Mouse (Mus musculus) Patski (cell line): ENCODE data around the gene Spock2. TPM values are rescaled to one million over a fixed set of nuclear protein-coding genes. Genes with fewer than 3 reads are reported as not detected.
"Not testable (repeated sequence)": the region's sequence is repeated elsewhere in the genome, so short reads cannot be mapped to it uniquely, and the experiment has no call there.

Experiments
- ATAC-seq: fragments of 100-300 bp; one replicate; pipeline ENCODE4 v1.8.0; 2021
- CTCF ChIA-PET: fragments of 350-600 bp; sonication (Branson Sonifier 250); formaldehyde crosslinking; loops from one replicate; lab custom pipeline; 2022; ENCODE audit warnings: inconsistent platforms; lab: Charles Lee
- POLR2A ChIA-PET: fragments of 350-600 bp; sonication (Branson Sonifier 250); formaldehyde crosslinking; loops from one replicate; lab custom pipeline; 2022; ENCODE audit warnings: antibody characterized with exemption, inconsistent platforms; lab: Charles Lee
- DNase-seq: peaks from one replicate; pipeline ENCODE4 v3.0.0-alpha.2; 2011; ENCODE audit warnings: low read depth, low spot score
- H3K27me3 ChIP-seq: fragments of 371-371 bp; one replicate; pipeline ENCODE4 v1.5.1; 2021
- CTCF ChIP-seq: fragments of 100-300 bp; IDR thresholded peaks from one replicate; pipeline ENCODE4 v1.5.1; 2021
- in situ Hi-C: fragments of 300-500 bp; cut with MboI; formaldehyde crosslinking; loops from 3 replicates; pipeline ENCODE4 v1.11.1; 2018; ENCODE audit warnings: low pct_unique_long_range_greater_than_20kb, mixed read lengths
- polyA plus RNA-seq: library from polyadenylated mRNA; unstranded; gene quantifications from one replicate; pipeline ENCODE4 v1.2.3, GENCODE M21; 2021

The Spock2 gene
- polyA plus RNA-seq, 1 experiment from 2014 or later = 0.08 TPM

- ATAC-seq = no peak
- CTCF ChIA-PET = no interaction called here
- in situ Hi-C loops = no loop called here
- no peak for TF ChIP-seq CTCF
- no peak for DNase-seq
- no peaks in the 10 kb centered on the region for H3K27me3 ChIP-seq
- POLR2A ChIA-PET = no interaction called here
These were observed 35.7 kb downstream of the Spock2 start for GRCm38 (mm10) chr10:60141656-60142160.

- DNase-seq, in situ Hi-C loops, ATAC-seq, H3K27me3 ChIP-seq, POLR2A ChIA-PET: not testable (repeated sequence)
- CTCF ChIA-PET = interaction anchor here (0.8 to 3.0 kb wide), 7 partner anchors 12 to 97 kb away, joined by 3 to 33 read pairs (median 4); no protein-coding TSS in a partner anchor
These were observed 41.6 kb downstream of the Spock2 start for GRCm38 (mm10) chr10:60147510-60148047.

- POLR2A ChIA-PET = no interaction called here
- TF ChIP-seq CTCF = peak; percentile 95
- CTCF ChIA-PET = interaction anchor here (0.6 to 3.0 kb wide), 10 partner anchors 13 to 97 kb away, joined by 3 to 33 read pairs (median 4); no protein-coding TSS in a partner anchor
- ATAC-seq (no peak), DNase-seq (no peak)
- in situ Hi-C loops = no loop called here
- H3K27me3 ChIP-seq = peaks cover 2% of the 10 kb centered on the region
These were observed 42.1 kb downstream of the Spock2 start for GRCm38 (mm10) chr10:60148087-60148486.

- ChIA-PET POLR2A (interaction anchor here (1.0 kb wide), 1 partner anchor 13 kb away, joined by 3 read pairs; no protein-coding TSS in a partner anchor), CTCF (no interaction called here)
- H3K27me3 ChIP-seq = peaks cover 5% of the 10 kb centered on the region
- no peak for DNase-seq
- ATAC-seq = no peak
- in situ Hi-C loops = no loop called here
- no peak for TF ChIP-seq CTCF
These were observed 45.2 kb downstream of the Spock2 start for GRCm38 (mm10) chr10:60151107-60151663.

- H3K27me3 ChIP-seq = peaks cover 5% of the 10 kb centered on the region
- in situ Hi-C loops = loop anchor here (5.0 kb wide), 1 partner anchor 81 kb away; no protein-coding TSS in a partner anchor
- ChIA-PET CTCF (no interaction called here), POLR2A (no interaction called here)
- ATAC-seq (no peak), DNase-seq (no peak)
- TF ChIP-seq CTCF = no peak
These were observed 50.0 kb downstream of the Spock2 start for GRCm38 (mm10) chr10:60156016-60156415.

- H3K27me3 ChIP-seq = peaks cover 2% of the 10 kb centered on the region
- ATAC-seq (no peak), DNase-seq (no peak)
- in situ Hi-C loops = loop anchor here (5.0 kb wide), 1 partner anchor 79 kb away; no protein-coding TSS in a partner anchor
- ChIA-PET POLR2A (no interaction called here), CTCF (interaction anchor here (0.9 to 1.4 kb wide), 2 partner anchors 9 to 87 kb away, joined by 3 to 4 read pairs; no protein-coding TSS in a partner anchor)
- TF ChIP-seq CTCF = no peak
These were observed 52.1 kb downstream of the Spock2 start for GRCm38 (mm10) chr10:60158144-60158543.

- in situ Hi-C loops, POLR2A ChIA-PET, ATAC-seq, DNase-seq, H3K27me3 ChIP-seq, CTCF ChIA-PET: not testable (repeated sequence)
These were observed 55.4 kb downstream of the Spock2 start for GRCm38 (mm10) chr10:60161397-60161796.

- in situ Hi-C loops, ATAC-seq, H3K27me3 ChIP-seq, DNase-seq, POLR2A ChIA-PET: not testable (repeated sequence)
- CTCF ChIA-PET = interaction anchor here (1.6 kb wide), 1 partner anchor 83 kb away, joined by 4 read pairs; no protein-coding TSS in a partner anchor
These were observed 56.4 kb downstream of the Spock2 start for GRCm38 (mm10) chr10:60162184-60162972.

GRCm38 (mm10) chr10:60162973-60163255 lies 56.9 kb downstream of the Spock2 start:
- TF ChIP-seq CTCF = no peak
- no peaks in the 10 kb centered on the region for H3K27me3 ChIP-seq
- DNase-seq (no peak), ATAC-seq (no peak)
- POLR2A ChIA-PET = no interaction called here
- in situ Hi-C loops = no loop called here
- CTCF ChIA-PET = interaction anchor here (1.6 kb wide), 1 partner anchor 82 kb away, joined by 4 read pairs; no protein-coding TSS in a partner anchor

GRCm38 (mm10) chr10:60164869-60165268 lies 58.9 kb downstream of the Spock2 start:
- CTCF ChIA-PET = interaction anchor here (1.0 to 1.6 kb wide), 2 partner anchors 26 to 81 kb away, joined by 3 to 7 read pairs; no protein-coding TSS in a partner anchor
- POLR2A ChIA-PET = no interaction called here
- in situ Hi-C loops = no loop called here

GRCm38 (mm10) chr10:60166068-60166467 lies 60.0 kb downstream of the Spock2 start:
- TF ChIP-seq CTCF = no peak
- in situ Hi-C loops = no loop called here
- ATAC-seq (no peak), DNase-seq (no peak)
- H3K27me3 ChIP-seq = no peaks in the 10 kb centered on the region
- POLR2A ChIA-PET = no interaction called here
- CTCF ChIA-PET = no interaction called here

More at GRCm38 (mm10) chr10:60164869-60165268, 58.9 kb downstream of the Spock2 start:
- no peak for DNase-seq
- TF ChIP-seq CTCF = no peak
- no peaks in the 10 kb centered on the region for H3K27me3 ChIP-seq
- no peak for ATAC-seq
